Comparison of ENCODE assay signal across 16 mouse cellular contexts in genomic region chr10:83234391-83234790, GRCm38 (mm10).
DNase-seq lines count a peak whose midpoint lies in the region.
"Had no signal": no experiment of that assay in that cellular context is flagged by ENCODE, and none has a peak within 500 bp of the region (broad histone marks: within the 10 kb centered on the region; RNA-seq: fewer than 3 reads in every experiment).

No protein-coding gene starts in this region.

- peak overlapping the region; percentile 16; the same call in 1 of the 2 replicates for H3K27ac ChIP-seq in macrophage
- H3K27ac ChIP-seq: embryonic facial prominence, embryonic 12.5 days; heart, embryonic 15.5 days; hindbrain, embryonic 10.5 days; kidney, embryonic 15.5 days; midbrain, embryonic 12.5 days; stomach, embryonic 15.5 days had no signal

- DNase-seq in cerebellum, adult 9-10 months, result peak; percentile 20
- DNase-seq in cerebellum, adult 11 months, result no peak
- DNase-seq in heart, postnatal 4 days, result peak; percentile 40
- no peak for DNase-seq in heart, adult 8-10 months (ENCODE audit: low spot score)
- peak; percentile 46 for DNase-seq in lung, postnatal 10 days
- no peak for DNase-seq in lung, adult 18-20 months
- DNase-seq: adrenal gland, adult 8-10 months; gastrocnemius, postnatal 25 days; thymus, postnatal 25 days had no signal

- 0 out of 2 replicates have a peak, but pooled peaks cover 7% of the 10 kb centered on the region for H3K36me3 ChIP-seq in macrophage (ENCODE audit: inconsistent target)
- H3K36me3 ChIP-seq: embryonic facial prominence, embryonic 12.5 days; heart, embryonic 15.5 days; hindbrain, embryonic 10.5 days; kidney, embryonic 15.5 days; midbrain, embryonic 12.5 days; stomach, embryonic 15.5 days had no signal

- WGBS in macrophage (ENCODE audit: missing documents), result 76% methylated on average over 4 of the region's 4 CpGs

- H3K79me2 ChIP-seq in macrophage (ENCODE audit: inconsistent target), result no peaks in the 10 kb centered on the region

- no peak overlapping the region for H3K4me3 ChIP-seq in macrophage (ENCODE audit: inconsistent target)
- H3K4me3 ChIP-seq: embryonic facial prominence, embryonic 12.5 days; heart, embryonic 15.5 days; hindbrain, embryonic 10.5 days; kidney, embryonic 15.5 days; midbrain, embryonic 12.5 days; stomach, embryonic 15.5 days had no signal

Comparison
In these comparisons a context has a peak if more than half of its experiments do, and no peak if none do; other contexts are left out.
1. DNase-seq: peak in cerebellum, adult 9-10 months (single experiment), heart, postnatal 4 days (single experiment) and lung, postnatal 10 days (single experiment); none in cerebellum, adult 11 months (single experiment), heart, adult 8-10 months (single experiment) and lung, adult 18-20 months (0 of 2).